Mouse (Mus musculus) cerebellum, adult 9-10 months (tissue): ENCODE data around the gene 4930407I10Rik.

ENCODE experiments used
- DNase-seq: peaks from one replicate; pipeline ENCODE4 v3.0.0; 2022

Gene 4930407I10Rik

GRCm38 (mm10) chr15:82063909-82064308, 5.0 kb downstream of the 4930407I10Rik start:
- DNase-seq: no peak

- DNase-seq: peak; percentile 89
Measured at GRCm38 (mm10) chr15:82065511-82065910, 6.6 kb downstream of the 4930407I10Rik start.

GRCm38 (mm10) chr15:82069898-82070297, 10.9 kb downstream of the 4930407I10Rik start, which contains the start of gene Mei1:
Mei1 (plus strand) TSS chr15:82069996.
- DNase-seq: no peak

- no peak for DNase-seq
Measured at GRCm38 (mm10) chr15:82071816-82072469, 13.0 kb downstream of the 4930407I10Rik start.

- DNase-seq: no peak
Measured at GRCm38 (mm10) chr15:82073490-82073889, 14.5 kb downstream of the 4930407I10Rik start.

- no peak for DNase-seq
Measured at GRCm38 (mm10) chr15:82079883-82080282, 20.9 kb downstream of the 4930407I10Rik start.

GRCm38 (mm10) chr15:82081161-82081560, 22.2 kb downstream of the 4930407I10Rik start:
- peak; percentile 90 for DNase-seq

- DNase-seq: no peak
Measured at GRCm38 (mm10) chr15:82085606-82086005, 26.7 kb downstream of the 4930407I10Rik start.

GRCm38 (mm10) chr15:82086131-82086530, 27.2 kb downstream of the 4930407I10Rik start:
- no peak for DNase-seq

GRCm38 (mm10) chr15:82087266-82087665, 28.3 kb downstream of the 4930407I10Rik start:
- DNase-seq: no peak

GRCm38 (mm10) chr15:82091061-82091460, 32.1 kb downstream of the 4930407I10Rik start:
- DNase-seq: no peak

GRCm38 (mm10) chr15:82106953-82107555, 48.1 kb downstream of the 4930407I10Rik start:
- peak; percentile 76 for DNase-seq
